Mouse (Mus musculus) limb, embryonic 14.5 days (tissue): ENCODE measurements around the gene Slc22a14. TPM values are rescaled to one million over a fixed set of nuclear protein-coding genes. Genes with fewer than 3 reads are reported as not detected.

ENCODE experiments used
- ATAC-seq: fragments of 200-750 bp; cut with Nextera tagmentation; 2 replicates; pipeline ENCODE4 v1.8.0; 2017; ENCODE audit warnings: low read depth, moderate number of reproducible peaks, moderate TSS enrichment; ENCODE audit not compliant: low FRiP score
- DNase-seq: peaks from one replicate; pipeline ENCODE4 v3.0.0-alpha.2; 2015; ENCODE audit warnings: low spot score
- H3K27ac ChIP-seq: fragments of 300-500 bp; sonication (generic); replicated peaks from 2 replicates; pipeline ENCODE4 v1.5.1; 2014; ENCODE audit warnings: low read depth, mild to moderate bottlenecking, low read length, moderate library complexity, mixed read lengths
- H3K27me3 ChIP-seq: fragments of 300-500 bp; sonication (generic); 2 replicates; pipeline ENCODE4 v1.6.1; 2014; ENCODE audit warnings: low read length, mixed read lengths; ENCODE audit not compliant: control insufficient read depth, insufficient read depth
- H3K36me3 ChIP-seq: fragments of 300-500 bp; sonication (generic); 2 replicates; pipeline ENCODE4 v1.6.1; 2014; ENCODE audit warnings: mild to moderate bottlenecking, low read length, moderate library complexity, mixed read lengths; ENCODE audit not compliant: control insufficient read depth, insufficient read depth
- H3K4me1 ChIP-seq: fragments of 300-500 bp; sonication (generic); 2 replicates; pipeline ENCODE4 v1.6.1; 2014; ENCODE audit warnings: antibody characterized with exemption, low read length, mixed read lengths; ENCODE audit not compliant: control insufficient read depth, insufficient read depth
- H3K4me2 ChIP-seq: fragments of 300-500 bp; sonication (generic); replicated peaks from 2 replicates; pipeline ENCODE4 v1.6.1; 2014; ENCODE audit warnings: low read depth, mild to moderate bottlenecking, low read length, moderate library complexity; ENCODE audit not compliant: severe bottlenecking
- H3K4me3 ChIP-seq: fragments of 300-500 bp; sonication (generic); replicated peaks from 2 replicates; pipeline ENCODE4 v1.5.1; 2014; ENCODE audit warnings: low read length
- H3K9ac ChIP-seq: fragments of 300-500 bp; sonication (generic); 2 replicates; pipeline ENCODE4 v1.6.1; 2014; ENCODE audit warnings: mild to moderate bottlenecking, low read depth, low read length, moderate library complexity; ENCODE audit not compliant: severe bottlenecking
- H3K9me3 ChIP-seq: fragments of 300-500 bp; sonication (generic); 2 replicates; pipeline ENCODE4 v1.6.1; 2016; ENCODE audit warnings: low read length; ENCODE audit not compliant: control insufficient read depth
- POLR2A ChIP-seq: fragments of 200-500 bp; IDR thresholded peaks from 2 replicates; pipeline ENCODE4 v1.8.0; 2012; ENCODE audit warnings: inconsistent platforms, mild to moderate bottlenecking, moderate library complexity, borderline replicate concordance; ENCODE audit not compliant: insufficient read depth, insufficient read length; ENCODE audit errors: extremely low read depth
- WGBS: fragments of 180-500 bp; shearing (Covaris S2); extraction: QIAGEN DNeasy Blood & Tissue Kit; methylation state at CpG from one replicate; pipeline ENCODE4 v1.1.7; 2014; 5-methylcytosine and 5-hydroxymethylcytosine counted together
- polyA plus RNA-seq, 2 experiments: library from polyadenylated mRNA; depleted of rRNA in 1 of 2; stranded (reverse) in 1 of 2; unstranded in 1 of 2; fragments of >200 nt; fragmentation: Nextera tagmentation in 1 of 2; extraction: Ambion mirVana in 1 of 2; gene quantifications; 2 replicates each; pipeline versions ENCODE4 v1.2.1 to v1.2.3; 2012 to 2014

The Slc22a14 gene
- polyA plus RNA-seq, 2 experiments = 0.17 to 0.19 TPM

DNA sequence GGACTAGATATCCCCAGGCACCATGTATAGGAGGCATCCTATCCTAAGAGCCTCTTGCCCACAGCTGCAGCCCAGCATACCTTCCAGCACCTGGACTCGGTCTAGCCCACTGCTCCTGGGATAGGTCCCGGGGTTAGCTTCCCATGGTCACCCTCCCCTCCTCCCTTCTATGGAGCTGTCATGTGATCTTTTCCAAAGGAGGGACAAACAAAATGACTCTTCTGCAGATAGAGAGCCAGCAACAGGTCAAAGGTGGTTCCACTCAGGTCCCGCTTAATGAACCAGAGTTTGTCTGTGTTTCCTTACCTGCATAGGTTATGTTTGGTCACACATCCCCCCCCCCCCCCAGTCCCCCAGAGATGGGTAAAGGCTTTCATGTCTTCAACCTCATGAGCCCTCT is 14.8 kb downstream of the Slc22a14 start:
- WGBS = 80% methylated on average over 3 of the region's 3 CpGs
- Histone ChIP-seq H3K27me3 (no peaks in the 10 kb centered on the region), H3K9me3 (no peaks in the 10 kb centered on the region), H3K4me2 (no peak overlapping the region), H3K9ac (no peak overlapping the region), H3K27ac (no peak overlapping the region), H3K36me3 (peaks cover 48% of the 10 kb centered on the region), H3K4me1 (no peaks in the 10 kb centered on the region), H3K4me3 (no peak overlapping the region)
- ATAC-seq (no peak), DNase-seq (no peak)
- no peak for TF ChIP-seq POLR2A

DNA sequence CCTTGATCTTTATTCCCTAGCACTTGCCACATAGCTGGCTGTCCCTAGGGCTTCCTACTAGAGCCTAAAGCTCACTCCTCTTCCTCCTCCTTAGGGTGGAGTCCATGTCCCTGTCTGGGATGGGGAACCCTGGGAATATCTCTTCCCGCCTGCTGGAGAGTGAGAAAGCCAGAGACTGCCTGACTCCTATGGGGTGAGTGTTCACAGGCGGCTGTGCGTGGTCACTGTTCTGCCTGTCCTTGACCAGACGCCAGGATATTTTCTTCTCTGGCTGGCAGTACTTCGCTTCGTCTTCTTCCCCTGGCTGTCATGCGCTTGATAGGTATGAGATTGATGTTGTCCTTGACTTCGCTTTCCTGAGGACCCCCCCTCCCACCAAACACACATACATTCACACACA is 19.0 kb downstream of the Slc22a14 start:
- H3K36me3 ChIP-seq = peaks cover 66% of the 10 kb centered on the region
- H3K9me3 ChIP-seq = no peaks in the 10 kb centered on the region
- no peak overlapping the region for H3K27ac ChIP-seq
- ATAC-seq (no peak), DNase-seq (no peak)
- 94% methylated on average over 8 of the region's 8 CpGs for WGBS
- no peaks in the 10 kb centered on the region for H3K27me3 ChIP-seq
- peaks cover 10% of the 10 kb centered on the region for H3K4me1 ChIP-seq
- H3K4me2 ChIP-seq = no peak overlapping the region
- H3K9ac ChIP-seq = no peak overlapping the region
- no peak overlapping the region for H3K4me3 ChIP-seq
- TF ChIP-seq POLR2A = no peak

DNA sequence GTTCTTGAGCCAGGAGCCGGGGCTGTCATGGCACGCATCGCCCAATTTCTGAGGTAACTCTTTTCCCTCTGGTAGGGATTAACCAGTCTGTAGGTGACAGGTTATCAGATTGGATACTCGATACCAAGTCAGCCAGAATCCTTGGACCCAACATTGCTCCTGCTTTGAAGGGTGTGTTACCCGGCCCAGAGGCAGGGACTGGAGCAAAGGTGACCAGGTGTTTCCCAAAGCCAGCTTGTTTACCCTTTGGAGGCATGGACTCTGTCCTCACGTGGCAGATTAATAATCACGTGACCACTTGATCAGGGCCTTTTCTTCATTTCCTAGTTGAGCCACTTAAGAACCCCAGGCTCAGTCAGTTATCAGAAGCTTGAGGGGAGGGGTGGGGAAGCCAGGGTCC is 22.6 kb downstream of the Slc22a14 start:
- ATAC-seq (no peak), DNase-seq (no peak)
- Histone ChIP-seq H3K27me3 (no peaks in the 10 kb centered on the region), H3K4me3 (no peak overlapping the region), H3K27ac (no peak overlapping the region), H3K9me3 (no peaks in the 10 kb centered on the region), H3K4me2 (no peak overlapping the region), H3K4me1 (peaks cover 20% of the 10 kb centered on the region), H3K9ac (0 out of 2 replicates have a peak overlapping the region, but pooled peaks have one; percentile 77), H3K36me3 (peaks cover 43% of the 10 kb centered on the region)
- 92% methylated on average over 7 of the region's 7 CpGs for WGBS
- no peak for TF ChIP-seq POLR2A

DNA sequence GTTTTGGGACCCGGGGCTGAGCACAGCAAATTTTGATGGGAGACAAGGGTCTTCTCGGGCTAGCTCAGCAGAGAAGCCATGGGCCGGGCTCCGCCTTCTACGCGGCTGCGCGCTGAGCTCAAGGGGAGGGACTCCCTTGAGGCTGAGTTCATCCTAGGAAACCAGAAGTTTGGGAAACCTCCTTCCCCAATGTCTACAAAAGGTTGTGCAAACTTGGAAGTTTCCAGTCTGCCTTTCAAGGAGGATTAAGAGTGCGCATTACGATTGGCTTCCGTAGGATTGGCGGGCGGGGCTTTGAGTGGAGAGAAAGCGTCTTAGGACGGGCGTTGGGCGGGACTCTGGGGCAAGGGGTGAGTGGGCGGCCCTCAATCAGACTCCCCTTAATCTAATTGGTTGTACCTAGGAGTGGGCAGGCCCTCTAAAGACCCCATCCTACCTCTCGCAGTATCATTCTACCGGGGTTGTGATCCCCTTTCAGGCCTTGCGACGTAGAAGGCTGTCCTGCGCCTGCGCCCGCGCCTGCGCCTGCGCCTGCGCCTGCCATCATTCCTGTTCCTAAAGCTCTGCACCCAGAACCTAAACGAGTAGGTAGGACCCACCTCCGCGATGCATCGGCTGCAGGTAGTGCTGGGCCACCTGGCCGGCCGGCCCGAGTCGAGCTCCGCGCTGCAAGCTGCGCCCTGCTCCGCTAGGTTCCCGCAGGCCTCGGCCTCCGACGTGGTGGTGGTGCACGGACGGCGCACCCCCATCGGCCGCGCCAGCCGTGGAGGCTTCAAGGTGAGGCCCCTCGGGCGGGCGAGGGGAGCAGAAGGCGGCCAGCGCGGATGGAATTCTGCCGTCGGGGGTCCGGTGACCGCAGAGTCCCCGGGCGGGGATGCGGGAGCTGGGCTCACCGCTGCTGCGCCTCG is 24.2 kb downstream of the Slc22a14 start, which contains the start of gene Myd88:
TSS of gene Myd88 (minus strand) at position 503 of the 908 bp plus-strand sequence.
- peak; percentile 61; the same call in 1 of the 2 replicates for TF ChIP-seq POLR2A
- peaks cover 20% of the 10 kb centered on the region for H3K4me1 ChIP-seq
- H3K36me3 ChIP-seq = peaks cover 38% of the 10 kb centered on the region
- 0% methylated on average over 57 of the region's 68 CpGs for WGBS
- H3K9me3 ChIP-seq = no peaks in the 10 kb centered on the region
- H3K4me3 ChIP-seq = peak within 1 kb of the TSS; percentile 68
- H3K4me2 ChIP-seq = peak within 1 kb of the TSS; percentile 75
- no peaks in the 10 kb centered on the region for H3K27me3 ChIP-seq
- DNase-seq (peak; percentile 100), ATAC-seq (peak; percentile 99)
- peak within 1 kb of the TSS; percentile 77 for H3K9ac ChIP-seq
- peak within 1 kb of the TSS; percentile 82 for H3K27ac ChIP-seq

DNA sequence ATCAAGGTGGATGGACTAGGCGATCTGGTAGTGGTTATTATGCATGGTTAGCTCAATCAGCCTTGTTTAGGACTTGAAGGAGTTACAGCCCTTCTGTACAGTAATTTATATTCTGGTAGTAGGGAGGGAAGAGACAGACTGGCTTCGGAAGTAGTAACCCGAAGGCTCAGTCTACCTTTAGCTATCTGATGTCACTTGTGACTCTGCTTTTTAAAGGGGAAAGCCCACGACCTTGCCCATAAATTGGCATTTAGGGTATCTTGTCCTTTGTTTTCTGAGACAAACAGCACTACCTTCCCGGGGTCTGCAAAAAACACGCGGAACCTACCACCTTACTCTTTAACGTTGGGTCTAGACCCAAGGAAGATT is 25.2 kb downstream of the Slc22a14 start:
- Histone ChIP-seq H3K9ac (peak overlapping the region; percentile 73), H3K4me1 (peaks cover 20% of the 10 kb centered on the region), H3K27ac (peak overlapping the region; percentile 82), H3K36me3 (peaks cover 29% of the 10 kb centered on the region), H3K4me3 (peak overlapping the region; percentile 68), H3K9me3 (no peaks in the 10 kb centered on the region), H3K4me2 (peak overlapping the region; percentile 75), H3K27me3 (no peaks in the 10 kb centered on the region)
- 5% methylated on average over 8 of the region's 8 CpGs for WGBS
- DNase-seq (no peak), ATAC-seq (no peak)
- TF ChIP-seq POLR2A = no peak
